Mouse (Mus musculus) mouse embryonic stem cell (cell line): ENCODE results near the gene Cxcl2.

Source experiments
- in situ Hi-C, 2 experiments: fragments of 300-500 bp; cut with MboI; formaldehyde crosslinking; loops; 1 replicate in 1 of 2; 3 replicates in 1 of 2; pipeline ENCODE4 v1.14.3; 2019 to 2020; ENCODE audit warnings: low sequenced_read_pairs in 2 of 2, low pct_unique_long_range_greater_than_20kb in 1 of 2, mixed read lengths in 1 of 2; ENCODE audit not compliant: unreplicated experiment in 1 of 2

The Cxcl2 gene

GRCm38 (mm10) chr5:90903339-90904020, at the start of gene Cxcl2:
Cxcl2 (plus strand) TSS chr5:90903871.
- in situ Hi-C loops: loop anchor here in 1 of 2 experiments (10.0 kb wide), 1 partner anchor 249 kb away; no protein-coding TSS in a partner anchor

- in situ Hi-C loops: no loop called here
Measured at GRCm38 (mm10) chr5:90855308-90856230, 48.1 kb upstream of the Cxcl2 start.

- in situ Hi-C loops: no loop called here
Measured at GRCm38 (mm10) chr5:90857463-90857862, 46.2 kb upstream of the Cxcl2 start.

- in situ Hi-C loops: no loop called here
Measured at GRCm38 (mm10) chr5:90858429-90858828, 45.2 kb upstream of the Cxcl2 start.

GRCm38 (mm10) chr5:90859031-90859430, 44.6 kb upstream of the Cxcl2 start:
- in situ Hi-C loops: no loop called here

- in situ Hi-C loops: no loop called here
Measured at GRCm38 (mm10) chr5:90861876-90862375, 41.7 kb upstream of the Cxcl2 start.

- in situ Hi-C loops: no loop called here
Measured at GRCm38 (mm10) chr5:90866770-90867169, 36.9 kb upstream of the Cxcl2 start.

GRCm38 (mm10) chr5:90872377-90872776, 31.3 kb upstream of the Cxcl2 start:
- in situ Hi-C loops: no loop called here

- in situ Hi-C loops: loop anchor here in 1 of 2 experiments (25.0 kb wide), 1 partner anchor 214 kb away; no protein-coding TSS in a partner anchor
Measured at GRCm38 (mm10) chr5:90876045-90876444, 27.6 kb upstream of the Cxcl2 start.

- in situ Hi-C loops: loop anchor here in 1 of 2 experiments (25.0 kb wide), 1 partner anchor 214 kb away; no protein-coding TSS in a partner anchor
Measured at GRCm38 (mm10) chr5:90876471-90877172, 27.0 kb upstream of the Cxcl2 start.

- in situ Hi-C loops: loop anchor here in 1 of 2 experiments (25.0 kb wide), 1 partner anchor 215 kb away; no protein-coding TSS in a partner anchor
Measured at GRCm38 (mm10) chr5:90877173-90877512, 26.5 kb upstream of the Cxcl2 start.

GRCm38 (mm10) chr5:90879307-90880014, 24.2 kb upstream of the Cxcl2 start:
- in situ Hi-C loops: loop anchor here in 1 of 2 experiments (25.0 kb wide), 1 partner anchor 217 kb away; no protein-coding TSS in a partner anchor

GRCm38 (mm10) chr5:90880335-90880850, 23.3 kb upstream of the Cxcl2 start:
- in situ Hi-C loops: loop anchor here in 1 of 2 experiments (25.0 kb wide), 1 partner anchor 218 kb away; no protein-coding TSS in a partner anchor

- in situ Hi-C loops: loop anchor here in 1 of 2 experiments (25.0 kb wide), 1 partner anchor 219 kb away; no protein-coding TSS in a partner anchor
Measured at GRCm38 (mm10) chr5:90881021-90881420, 22.6 kb upstream of the Cxcl2 start.

- in situ Hi-C loops: loop anchor here in 1 of 2 experiments (25.0 kb wide), 1 partner anchor 219 kb away; no protein-coding TSS in a partner anchor
Measured at GRCm38 (mm10) chr5:90881682-90882081, 22.0 kb upstream of the Cxcl2 start.

GRCm38 (mm10) chr5:90882146-90882545, 21.5 kb upstream of the Cxcl2 start:
- in situ Hi-C loops: loop anchor here in 1 of 2 experiments (25.0 kb wide), 1 partner anchor 220 kb away; no protein-coding TSS in a partner anchor

GRCm38 (mm10) chr5:90884628-90885242, 18.9 kb upstream of the Cxcl2 start:
- in situ Hi-C loops: loop anchor here in 1 of 2 experiments (25.0 kb wide), 1 partner anchor 222 kb away; no protein-coding TSS in a partner anchor
